Mouse (Mus musculus): ENCODE data around the gene Ncan.

Gene Ncan

GRCm38 (mm10) chr8:70128435-70128834 lies 7.8 kb upstream of the Ncan start:
- peak; percentile 21 for DNase-seq

- DNase-seq: no peak
Measured at GRCm38 (mm10) chr8:70124992-70125391, 4.3 kb upstream of the Ncan start.

- DNase-seq: peak; percentile 17
Measured at GRCm38 (mm10) chr8:70122863-70123262, 2.2 kb upstream of the Ncan start.

GRCm38 (mm10) chr8:70118726-70119700 lies 1.7 kb downstream of the Ncan start:
- no peak for DNase-seq

GRCm38 (mm10) chr8:70117611-70118010 lies 3.1 kb downstream of the Ncan start:
- DNase-seq: no peak

- no peak for DNase-seq
Measured at GRCm38 (mm10) chr8:70114892-70115291, 5.8 kb downstream of the Ncan start.

- no peak for DNase-seq
Measured at GRCm38 (mm10) chr8:70114488-70114887, 6.2 kb downstream of the Ncan start.

- no peak for DNase-seq
Measured at GRCm38 (mm10) chr8:70112401-70113016, 8.2 kb downstream of the Ncan start.

GRCm38 (mm10) chr8:70111192-70111795 lies 9.4 kb downstream of the Ncan start:
- DNase-seq: no peak

- no peak for DNase-seq
Measured at GRCm38 (mm10) chr8:70110451-70110850, 10.2 kb downstream of the Ncan start.

GRCm38 (mm10) chr8:70104922-70105321 lies 15.8 kb downstream of the Ncan start:
- DNase-seq: no peak

- peak; percentile 34 for DNase-seq
Measured at GRCm38 (mm10) chr8:70104506-70104905, 16.2 kb downstream of the Ncan start.

GRCm38 (mm10) chr8:70100241-70100640 lies 20.4 kb downstream of the Ncan start:
- no peak for DNase-seq

- no peak for DNase-seq
Measured at GRCm38 (mm10) chr8:70099276-70099675, 21.4 kb downstream of the Ncan start.

- no peak for DNase-seq
Measured at GRCm38 (mm10) chr8:70092786-70093185, 27.9 kb downstream of the Ncan start.

GRCm38 (mm10) chr8:70089296-70089960 lies 31.2 kb downstream of the Ncan start:
- DNase-seq: no peak

GRCm38 (mm10) chr8:70087836-70088650 lies 32.6 kb downstream of the Ncan start:
- peak; percentile 32 for DNase-seq

- DNase-seq: no peak
Measured at GRCm38 (mm10) chr8:70087237-70087636, 33.4 kb downstream of the Ncan start.

GRCm38 (mm10) chr8:70086151-70086550 lies 34.5 kb downstream of the Ncan start:
- no peak for DNase-seq

GRCm38 (mm10) chr8:70084191-70085065 lies 36.2 kb downstream of the Ncan start:
- no peak for DNase-seq

- peak; percentile 35 for DNase-seq
Measured at GRCm38 (mm10) chr8:70083285-70083684, 37.4 kb downstream of the Ncan start, which contains the start of gene Hapln4. Hapln4 (plus strand) TSS chr8:70083457.

All from lung, postnatal 36 days (tissue).